Mouse (Mus musculus): ENCODE data around the gene Gimap9. TPM values are rescaled to one million over a fixed set of nuclear protein-coding genes. Genes with fewer than 3 reads are reported as not detected.

Gimap9 gene
- 1.7 and 2.6 TPM in 2 replicates for polyA plus RNA-seq (2016; fragmentation: Nextera tagmentation; extraction: Ambion mirVana)

- Histone ChIP-seq H3K9me3 (no peaks in the 10 kb centered on the region), H3K4me2 (replicated peaks) (peak within 1 kb of the TSS; percentile 27; the same call in 1 of the 2 replicates), H3K27ac (replicated peaks) (no peak within 1 kb of the TSS), H3K4me3 (no peak within 1 kb of the TSS), H3K9ac (replicated peaks) (no peak within 1 kb of the TSS), H3K36me3 (no peaks in the 10 kb centered on the region), H3K27me3 (no peaks in the 10 kb centered on the region), H3K4me1 (peaks cover 7% of the 10 kb centered on the region; the same call in 1 of the 2 replicates)
- 21% methylated on average over 9 of the region's 13 CpGs for WGBS
- no peak for ATAC-seq (ENCODE audit: low FRiP score, low read depth)
Measured at GRCm38 (mm10) chr6:48675931-48676859, at the start of gene Gimap9. Gene Gimap9, plus strand, starts transcription at chr6:48676129.

- ATAC-seq (ENCODE audit: low FRiP score, low read depth), result no peak
- H3K27me3 ChIP-seq, result peaks cover 58% of the 10 kb centered on the region
- no peak within 1 kb of the TSS for H3K27ac ChIP-seq (replicated peaks)
- peaks cover 3% of the 10 kb centered on the region; the same call in 1 of the 2 replicates for H3K36me3 ChIP-seq
- peaks cover 20% of the 10 kb centered on the region for H3K4me1 ChIP-seq
- peak within 1 kb of the TSS; percentile 44 for H3K4me3 ChIP-seq
- H3K9me3 ChIP-seq, result no peaks in the 10 kb centered on the region
- H3K4me2 ChIP-seq (replicated peaks), result peak within 1 kb of the TSS; percentile 71
- H3K9ac ChIP-seq (replicated peaks), result peak within 1 kb of the TSS; percentile 40
- 24% methylated on average over 8 of the region's 8 CpGs for WGBS
Measured at GRCm38 (mm10) chr6:48626464-48626863, 49.5 kb upstream of the Gimap9 start, which contains the start of gene AI854703. Gene AI854703, plus strand, starts transcription at chr6:48626764.

GRCm38 (mm10) chr6:48626984-48627383 is 48.9 kb upstream of the Gimap9 start:
- WGBS, result under 1% methylated on average over 32 of the region's 32 CpGs
- ATAC-seq (ENCODE audit: low FRiP score, low read depth), result peak; percentile 41
- Histone ChIP-seq H3K4me3 (peak overlapping the region; percentile 44), H3K27ac (replicated peaks) (no peak overlapping the region), H3K36me3 (no peaks in the 10 kb centered on the region), H3K27me3 (peaks cover 58% of the 10 kb centered on the region), H3K9ac (replicated peaks) (peak overlapping the region; percentile 40), H3K4me2 (replicated peaks) (peak overlapping the region; percentile 71), H3K4me1 (peaks cover 20% of the 10 kb centered on the region), H3K9me3 (no peaks in the 10 kb centered on the region)

GRCm38 (mm10) chr6:48627511-48627924 is 48.4 kb upstream of the Gimap9 start:
- peak overlapping the region; percentile 44 for H3K4me3 ChIP-seq
- 4% methylated on average over 7 of the region's 7 CpGs for WGBS
- H3K36me3 ChIP-seq, result no peaks in the 10 kb centered on the region
- H3K4me2 ChIP-seq (replicated peaks), result peak overlapping the region; percentile 71
- H3K9me3 ChIP-seq, result no peaks in the 10 kb centered on the region
- H3K27me3 ChIP-seq, result peaks cover 58% of the 10 kb centered on the region
- no peak for ATAC-seq (ENCODE audit: low FRiP score, low read depth)
- peaks cover 20% of the 10 kb centered on the region for H3K4me1 ChIP-seq
- H3K27ac ChIP-seq (replicated peaks), result no peak overlapping the region
- peak overlapping the region; percentile 40; the same call in 1 of the 2 replicates for H3K9ac ChIP-seq (replicated peaks)

GRCm38 (mm10) chr6:48628377-48628776 is 47.6 kb upstream of the Gimap9 start:
- H3K9me3 ChIP-seq, result no peaks in the 10 kb centered on the region
- no peak overlapping the region for H3K27ac ChIP-seq (replicated peaks)
- H3K4me3 ChIP-seq, result no peak overlapping the region
- no peak overlapping the region for H3K4me2 ChIP-seq (replicated peaks)
- no peak overlapping the region for H3K9ac ChIP-seq (replicated peaks)
- peaks cover 20% of the 10 kb centered on the region for H3K4me1 ChIP-seq
- H3K27me3 ChIP-seq, result peaks cover 58% of the 10 kb centered on the region
- no peak for ATAC-seq (ENCODE audit: low FRiP score, low read depth)
- no peaks in the 10 kb centered on the region for H3K36me3 ChIP-seq
- 83% methylated on average over 3 of the region's 3 CpGs for WGBS

- peaks cover 20% of the 10 kb centered on the region for H3K4me1 ChIP-seq
- peaks cover 58% of the 10 kb centered on the region for H3K27me3 ChIP-seq
- no peaks in the 10 kb centered on the region for H3K9me3 ChIP-seq
- peak; percentile 47; the same call in 1 of the 2 replicates for ATAC-seq (ENCODE audit: low FRiP score, low read depth)
- H3K4me3 ChIP-seq, result peak overlapping the region; percentile 45
- WGBS, result 11% methylated on average over 51 of the region's 54 CpGs
- H3K36me3 ChIP-seq, result no peaks in the 10 kb centered on the region
- peak overlapping the region; percentile 67 for H3K4me2 ChIP-seq (replicated peaks)
- H3K9ac ChIP-seq (replicated peaks), result peak overlapping the region; percentile 34; the same call in 1 of the 2 replicates
- H3K27ac ChIP-seq (replicated peaks), result no peak overlapping the region
Measured at GRCm38 (mm10) chr6:48628808-48629660, 46.9 kb upstream of the Gimap9 start.

GRCm38 (mm10) chr6:48629661-48630034 is 46.3 kb upstream of the Gimap9 start:
- WGBS, result 22% methylated on average over 13 of the region's 13 CpGs
- Histone ChIP-seq H3K9me3 (no peaks in the 10 kb centered on the region), H3K4me2 (replicated peaks) (peak overlapping the region; percentile 67), H3K36me3 (no peaks in the 10 kb centered on the region), H3K27me3 (peaks cover 58% of the 10 kb centered on the region), H3K27ac (replicated peaks) (no peak overlapping the region), H3K4me3 (peak overlapping the region; percentile 45), H3K4me1 (peaks cover 20% of the 10 kb centered on the region), H3K9ac (replicated peaks) (peak overlapping the region; percentile 34; the same call in 1 of the 2 replicates)
- peak; percentile 19; the same call in 1 of the 2 replicates for ATAC-seq (ENCODE audit: low FRiP score, low read depth)

- Histone ChIP-seq H3K4me1 (peaks cover 20% of the 10 kb centered on the region), H3K27ac (replicated peaks) (no peak overlapping the region), H3K9ac (replicated peaks) (no peak overlapping the region), H3K27me3 (peaks cover 49% of the 10 kb centered on the region), H3K36me3 (no peaks in the 10 kb centered on the region), H3K9me3 (no peaks in the 10 kb centered on the region), H3K4me2 (replicated peaks) (no peak overlapping the region), H3K4me3 (no peak overlapping the region)
- 92% methylated on average over 8 of the region's 8 CpGs for WGBS
- ATAC-seq (ENCODE audit: low FRiP score, low read depth), result no peak
Measured at GRCm38 (mm10) chr6:48630831-48631230, 45.1 kb upstream of the Gimap9 start.

GRCm38 (mm10) chr6:48635105-48635504 is 40.8 kb upstream of the Gimap9 start:
- H3K9ac ChIP-seq (replicated peaks), result no peak overlapping the region
- no peak overlapping the region for H3K27ac ChIP-seq (replicated peaks)
- no peaks in the 10 kb centered on the region for H3K36me3 ChIP-seq
- peaks cover 9% of the 10 kb centered on the region for H3K27me3 ChIP-seq
- H3K4me3 ChIP-seq, result no peak overlapping the region
- H3K9me3 ChIP-seq, result no peaks in the 10 kb centered on the region
- no peak for ATAC-seq (ENCODE audit: low FRiP score, low read depth)
- H3K4me1 ChIP-seq, result no peaks in the 10 kb centered on the region
- 88% methylated on average over 2 of the region's 2 CpGs for WGBS
- H3K4me2 ChIP-seq (replicated peaks), result no peak overlapping the region

- H3K9me3 ChIP-seq, result no peaks in the 10 kb centered on the region
- no peak for ATAC-seq (ENCODE audit: low FRiP score, low read depth)
- no peak overlapping the region for H3K27ac ChIP-seq (replicated peaks)
- no peaks in the 10 kb centered on the region for H3K36me3 ChIP-seq
- 43% methylated on average over 6 of the region's 6 CpGs for WGBS
- H3K4me1 ChIP-seq, result no peaks in the 10 kb centered on the region
- no peaks in the 10 kb centered on the region for H3K27me3 ChIP-seq
- no peak overlapping the region for H3K4me3 ChIP-seq
- no peak overlapping the region for H3K4me2 ChIP-seq (replicated peaks)
- H3K9ac ChIP-seq (replicated peaks), result no peak overlapping the region
Measured at GRCm38 (mm10) chr6:48636515-48636914, 39.4 kb upstream of the Gimap9 start.

- no peaks in the 10 kb centered on the region for H3K27me3 ChIP-seq
- H3K4me2 ChIP-seq (replicated peaks), result no peak overlapping the region
- no peak for ATAC-seq (ENCODE audit: low FRiP score, low read depth)
- H3K4me1 ChIP-seq, result no peaks in the 10 kb centered on the region
- H3K9ac ChIP-seq (replicated peaks), result no peak overlapping the region
- H3K4me3 ChIP-seq, result no peak overlapping the region
- H3K36me3 ChIP-seq, result no peaks in the 10 kb centered on the region
- H3K9me3 ChIP-seq, result no peaks in the 10 kb centered on the region
- H3K27ac ChIP-seq (replicated peaks), result no peak overlapping the region
- WGBS, result 68% methylated on average over 6 of the region's 6 CpGs
Measured at GRCm38 (mm10) chr6:48637811-48638500, 38.0 kb upstream of the Gimap9 start.

All from midbrain, embryonic 12.5 days (tissue).